Mouse (Mus musculus): ENCODE data around the gene Ly6g6e. TPM values are rescaled to one million over a fixed set of nuclear protein-coding genes. Genes with fewer than 3 reads are reported as not detected.

Ly6g6e gene
- polyA plus RNA-seq, 1 experiment from 2014 or later, result not detected

DNA sequence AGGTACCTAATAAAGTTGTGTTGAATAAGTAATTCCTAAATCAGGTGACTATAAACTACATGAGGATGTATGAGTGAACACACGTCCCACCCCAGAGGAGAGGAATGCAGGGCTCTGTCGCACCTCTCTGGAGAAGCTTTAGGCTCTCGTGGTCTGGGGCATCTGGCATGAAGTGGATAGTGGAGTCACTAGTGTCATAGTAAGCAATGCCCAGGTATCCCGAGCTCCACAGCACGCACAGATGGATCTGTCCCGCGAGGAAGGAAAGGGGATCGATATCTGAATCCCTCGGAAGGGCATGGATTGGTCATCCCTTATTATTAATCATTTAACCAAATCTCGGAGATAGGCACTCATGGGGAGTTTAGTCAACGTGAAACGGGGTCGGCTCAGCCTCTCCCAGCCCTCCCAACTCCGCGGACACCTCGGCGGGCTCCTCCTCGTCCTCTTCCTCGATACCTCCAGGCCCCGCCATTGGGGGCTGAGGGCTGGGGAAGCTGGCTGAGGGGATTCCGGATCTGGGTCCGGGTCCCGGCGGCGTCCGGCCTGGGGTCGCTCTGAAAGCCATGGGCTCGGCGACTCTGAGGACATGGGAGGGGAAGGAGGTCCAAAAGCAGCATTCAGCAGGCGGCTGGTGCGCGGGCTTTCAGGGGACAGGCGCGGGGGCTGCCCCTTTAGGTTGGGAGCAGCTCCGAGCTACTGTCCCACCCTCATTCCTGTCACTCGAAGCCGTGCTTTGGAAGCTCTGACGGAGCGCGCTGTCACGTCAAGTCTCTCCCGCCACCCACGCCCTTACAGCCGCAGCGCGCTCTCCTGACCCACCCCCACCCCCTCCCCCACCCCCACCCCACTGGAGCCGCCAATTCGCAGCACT lies 30.7 kb upstream of the Ly6g6e start:
- Histone ChIP-seq H3K4me3 (ENCODE audit: inconsistent target) (peak overlapping the region; percentile 56), H3K36me3 (ENCODE audit: inconsistent target) (no peaks in the 10 kb centered on the region), H3K79me2 (ENCODE audit: inconsistent target) (peaks cover 13% of the 10 kb centered on the region; the same call in 1 of the 2 replicates), H3K27ac (peak overlapping the region; percentile 96)
- 3% methylated on average over 43 of the region's 48 CpGs for WGBS (ENCODE audit: missing documents)

GRCm38 (mm10) chr17:35046681-35047455 lies 29.8 kb upstream of the Ly6g6e start, which contains the start of gene Msh5:
Gene Msh5 (minus strand): TSS chr17:35046745.
- WGBS (ENCODE audit: missing documents), result 0% methylated on average over 33 of the region's 33 CpGs
- no peaks in the 10 kb centered on the region for H3K36me3 ChIP-seq (ENCODE audit: inconsistent target)
- H3K79me2 ChIP-seq (ENCODE audit: inconsistent target), result peaks cover 21% of the 10 kb centered on the region
- H3K4me3 ChIP-seq (ENCODE audit: inconsistent target), result peak within 1 kb of the TSS; percentile 56
- H3K27ac ChIP-seq, result peak within 1 kb of the TSS; percentile 98

- no peak overlapping the region for H3K4me3 ChIP-seq (ENCODE audit: inconsistent target)
- H3K27ac ChIP-seq, result peak overlapping the region; percentile 98
- peaks cover 5% of the 10 kb centered on the region; the same call in 1 of the 2 replicates for H3K36me3 ChIP-seq (ENCODE audit: inconsistent target)
- WGBS (ENCODE audit: missing documents), result 0% methylated on average over 1 of the region's 1 CpGs
- peaks cover 29% of the 10 kb centered on the region for H3K79me2 ChIP-seq (ENCODE audit: inconsistent target)
These were observed 29.0 kb upstream of the Ly6g6e start for GRCm38 (mm10) chr17:35047688-35048087.

GRCm38 (mm10) chr17:35048149-35048931 lies 28.4 kb upstream of the Ly6g6e start:
- Histone ChIP-seq H3K27ac (peak overlapping the region; percentile 98), H3K36me3 (ENCODE audit: inconsistent target) (peaks cover 12% of the 10 kb centered on the region; the same call in 1 of the 2 replicates), H3K79me2 (ENCODE audit: inconsistent target) (peaks cover 36% of the 10 kb centered on the region), H3K4me3 (ENCODE audit: inconsistent target) (no peak overlapping the region; the same call in 1 of the 2 replicates)
- WGBS (ENCODE audit: missing documents), result 0% methylated on average over 11 of the region's 11 CpGs

DNA sequence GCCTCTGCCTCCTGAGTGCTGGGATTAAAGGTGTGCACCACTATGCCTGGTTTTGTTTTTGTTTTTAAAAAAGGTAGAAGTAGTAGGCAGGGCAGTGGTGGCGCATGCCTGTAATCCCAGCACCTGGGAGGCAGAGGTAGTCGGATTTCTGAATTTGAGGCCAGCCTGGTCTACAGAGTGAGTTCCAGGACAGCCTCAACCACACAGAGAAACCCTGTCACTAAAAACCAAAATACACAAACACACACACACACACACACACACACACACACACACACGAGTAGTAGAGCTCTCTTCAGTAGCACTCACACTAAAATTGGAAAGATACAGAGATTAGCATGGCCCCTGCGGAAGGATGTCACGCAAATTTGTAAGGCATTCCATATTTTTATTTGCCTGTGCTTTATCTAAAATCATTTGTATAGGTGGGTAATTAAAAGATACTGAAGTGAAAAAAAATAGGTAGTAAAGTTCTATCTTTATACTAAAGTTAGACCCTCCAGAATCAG lies 27.7 kb upstream of the Ly6g6e start:
- Histone ChIP-seq H3K27ac (peak overlapping the region; percentile 98), H3K79me2 (ENCODE audit: inconsistent target) (peaks cover 42% of the 10 kb centered on the region), H3K36me3 (ENCODE audit: inconsistent target) (peaks cover 18% of the 10 kb centered on the region; the same call in 1 of the 2 replicates), H3K4me3 (ENCODE audit: inconsistent target) (peak overlapping the region; percentile 94; the same call in 1 of the 2 replicates)
- WGBS (ENCODE audit: missing documents), result 18% methylated on average over 5 of the region's 5 CpGs

- H3K4me3 ChIP-seq (ENCODE audit: inconsistent target), result peak within 1 kb of the TSS; percentile 94
- H3K27ac ChIP-seq, result peak within 1 kb of the TSS; percentile 98
- WGBS (ENCODE audit: missing documents), result 0% methylated on average over 10 of the region's 11 CpGs
- peaks cover 24% of the 10 kb centered on the region; the same call in 1 of the 2 replicates for H3K36me3 ChIP-seq (ENCODE audit: inconsistent target)
- peaks cover 48% of the 10 kb centered on the region for H3K79me2 ChIP-seq (ENCODE audit: inconsistent target)
These were observed 27.1 kb upstream of the Ly6g6e start, which contains the start of gene Clic1 for GRCm38 (mm10) chr17:35049561-35050016. Gene Clic1 (plus strand): TSS chr17:35049966.

- H3K79me2 ChIP-seq (ENCODE audit: inconsistent target), result peaks cover 55% of the 10 kb centered on the region
- H3K4me3 ChIP-seq (ENCODE audit: inconsistent target), result peak overlapping the region; percentile 94
- H3K27ac ChIP-seq, result peak overlapping the region; percentile 98
- WGBS (ENCODE audit: missing documents), result under 1% methylated on average over 27 of the region's 27 CpGs
- H3K36me3 ChIP-seq (ENCODE audit: inconsistent target), result peaks cover 31% of the 10 kb centered on the region
These were observed 26.5 kb upstream of the Ly6g6e start for GRCm38 (mm10) chr17:35050126-35050750.

DNA sequence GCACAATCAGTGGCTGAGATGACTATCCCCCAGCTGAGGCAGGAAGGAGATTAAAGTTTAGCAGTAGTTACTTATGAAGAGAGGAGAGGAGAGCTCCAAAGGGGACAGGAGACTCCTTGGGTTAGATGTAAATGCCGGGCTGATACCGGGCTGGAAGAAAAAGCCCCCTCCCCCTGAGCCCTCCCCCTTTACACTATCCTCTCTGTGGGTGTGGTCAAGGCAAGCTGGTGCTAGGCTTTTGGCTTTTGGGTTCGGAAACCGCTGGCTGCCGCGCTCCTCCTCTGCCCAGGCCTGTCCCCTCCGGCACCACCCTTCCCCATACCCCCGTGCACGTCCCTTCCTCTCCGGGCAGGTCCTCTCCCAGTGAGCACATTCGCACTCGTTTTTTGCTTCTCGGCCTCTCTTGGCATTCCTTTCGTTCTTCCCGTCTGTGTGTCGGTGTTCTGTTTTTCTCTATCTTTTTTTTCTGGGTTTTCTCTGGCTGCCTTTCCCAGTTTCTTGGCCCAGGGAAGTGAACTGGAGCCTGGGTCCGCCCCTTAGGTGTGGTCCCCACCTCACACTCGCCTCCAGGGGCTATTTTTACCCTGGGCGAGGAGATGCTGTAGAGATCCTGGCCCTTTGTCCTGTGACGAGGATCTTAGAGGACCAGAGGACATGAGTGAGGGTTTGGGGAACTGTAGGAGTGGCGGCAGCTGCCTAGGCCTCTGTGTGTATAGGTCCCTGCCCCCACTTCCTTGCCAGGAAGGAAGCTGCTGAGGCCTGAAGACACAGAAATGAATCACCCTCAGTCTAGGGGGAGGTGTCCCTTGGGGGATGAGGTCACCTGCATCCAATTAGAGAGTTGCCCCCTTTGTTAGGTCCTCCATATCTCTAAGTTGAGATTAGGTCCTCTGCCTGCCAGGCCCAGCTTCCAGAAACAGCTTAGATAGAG lies 25.3 kb upstream of the Ly6g6e start:
- H3K27ac ChIP-seq, result peak overlapping the region; percentile 98
- peaks cover 61% of the 10 kb centered on the region for H3K79me2 ChIP-seq (ENCODE audit: inconsistent target)
- peak overlapping the region; percentile 94 for H3K4me3 ChIP-seq (ENCODE audit: inconsistent target)
- H3K36me3 ChIP-seq (ENCODE audit: inconsistent target), result peaks cover 42% of the 10 kb centered on the region
- WGBS (ENCODE audit: missing documents), result under 1% methylated on average over 21 of the region's 21 CpGs

- WGBS (ENCODE audit: missing documents), result 79% methylated on average over 7 of the region's 12 CpGs
- Histone ChIP-seq H3K4me3 (ENCODE audit: inconsistent target) (peak overlapping the region; percentile 94), H3K27ac (peak overlapping the region; percentile 98), H3K79me2 (ENCODE audit: inconsistent target) (peaks cover 61% of the 10 kb centered on the region), H3K36me3 (ENCODE audit: inconsistent target) (peaks cover 45% of the 10 kb centered on the region)
These were observed 24.4 kb upstream of the Ly6g6e start for GRCm38 (mm10) chr17:35052271-35052798.

- Histone ChIP-seq H3K79me2 (ENCODE audit: inconsistent target) (peaks cover 50% of the 10 kb centered on the region), H3K4me3 (ENCODE audit: inconsistent target) (no peak overlapping the region), H3K36me3 (ENCODE audit: inconsistent target) (peaks cover 57% of the 10 kb centered on the region), H3K27ac (no peak overlapping the region)
- 89% methylated on average over 7 of the region's 7 CpGs for WGBS (ENCODE audit: missing documents)
These were observed 20.8 kb upstream of the Ly6g6e start for GRCm38 (mm10) chr17:35055691-35056495.

GRCm38 (mm10) chr17:35057090-35057489 lies 19.6 kb upstream of the Ly6g6e start:
- 87% methylated on average over 3 of the region's 3 CpGs for WGBS (ENCODE audit: missing documents)
- H3K4me3 ChIP-seq (ENCODE audit: inconsistent target), result no peak overlapping the region
- H3K36me3 ChIP-seq (ENCODE audit: inconsistent target), result peaks cover 57% of the 10 kb centered on the region
- H3K27ac ChIP-seq, result no peak overlapping the region
- peaks cover 38% of the 10 kb centered on the region for H3K79me2 ChIP-seq (ENCODE audit: inconsistent target)

GRCm38 (mm10) chr17:35058316-35058715 lies 18.4 kb upstream of the Ly6g6e start:
- peaks cover 25% of the 10 kb centered on the region for H3K79me2 ChIP-seq (ENCODE audit: inconsistent target)
- H3K36me3 ChIP-seq (ENCODE audit: inconsistent target), result peaks cover 46% of the 10 kb centered on the region
- no peak overlapping the region for H3K27ac ChIP-seq
- 82% methylated on average over 9 of the region's 9 CpGs for WGBS (ENCODE audit: missing documents)
- H3K4me3 ChIP-seq (ENCODE audit: inconsistent target), result no peak overlapping the region
